In genomic region chr11:53878096-53878495, GRCm38 (mm10) we compare ENCODE assay signal across 12 mouse cellular contexts. TPM values are rescaled to one million over a fixed set of nuclear protein-coding genes. Genes with fewer than 3 reads are reported as not detected.
A peak's percentile ranks its signal among the peaks of the same experiment; 100 is the strongest.
DNase-seq lines count a peak whose midpoint lies in the region; ATAC-seq and TF ChIP-seq lines count a peak whose summit lies in the region.
"Not testable (repeated sequence)": the region's sequence is repeated elsewhere in the genome, so short reads cannot be mapped to it uniquely, and the experiment has no call there.
"Had no signal": no experiment of that assay in that cellular context is flagged by ENCODE, and none has a peak within 500 bp of the region (broad histone marks: within the 10 kb centered on the region; RNA-seq: fewer than 3 reads in every experiment).

No protein-coding gene starts in this region.

- TF ChIP-seq EP300 in liver, embryonic 14.5 days (IDR thresholded peaks at IDR 0.05; ENCODE audit: low read depth); stomach, postnatal 0 days (optimal IDR thresholded peaks at IDR 0.05): not testable (repeated sequence)

- CTCF ChIA-PET in Patski (lab: Charles Lee): interaction anchor here (1.8 kb wide), 1 partner anchor 141 kb away, joined by 4 read pairs; no protein-coding TSS in a partner anchor

- in situ Hi-C loops in Patski (cut with MboI; ENCODE audit: low pct_unique_long_range_greater_than_20kb): loop anchor here (25.0 kb wide), 1 partner anchor 416 kb away; the partner anchor contains the start of genes Gm10447, Gm9837 and Shroom1

- DNase-seq in A20 (ENCODE audit: low read depth, low spot score) (peak; percentile 15), ES-CJ7 (ENCODE audit: low read depth, low spot score) (peak; percentile 36), ZHBTc4 (ENCODE audit: low read depth, low spot score) (peak; percentile 18)
- not testable (repeated sequence) for DNase-seq in Patski (ENCODE audit: low read depth, low spot score); liver, embryonic 14.5 days (ENCODE audit: low read depth in 3 of 3, low spot score in 3 of 3); stomach, postnatal 0 days (ENCODE audit: low spot score)

- TF ChIP-seq CTCF in Patski (IDR thresholded peaks at IDR 0.05): peak; percentile 33
- 0 out of 2 replicates have a peak, but pooled peaks have one; percentile 26 for TF ChIP-seq CTCF in intestine, postnatal 0 days (IDR thresholded peaks at IDR 0.05; ENCODE audit: low read depth)
- TF ChIP-seq CTCF in liver, embryonic 14.5 days (IDR thresholded peaks at IDR 0.05; ENCODE audit: low read depth): 0 out of 2 replicates have a peak, but pooled peaks have one; percentile 14
- TF ChIP-seq CTCF in stomach, postnatal 0 days (IDR thresholded peaks at IDR 0.05; ENCODE audit: low read depth): peak; percentile 14; the same call in 1 of the 2 replicates

- H3K4me1 ChIP-seq in intestine, postnatal 0 days (replicated peaks; ENCODE audit: control insufficient read depth, insufficient read depth, low read length); liver, embryonic 14.5 days (replicated peaks; ENCODE audit: control insufficient read depth in 2 of 2, insufficient read depth in 2 of 2, low read length in 1 of 2); stomach, postnatal 0 days (replicated peaks; ENCODE audit: control insufficient read depth, insufficient read depth): not testable (repeated sequence)

- 92% methylated on average over 5 of the region's 5 CpGs for WGBS in intestine, postnatal 0 days
- 66% methylated on average over 5 of the region's 5 CpGs for WGBS in liver, embryonic 14.5 days (ENCODE audit: insufficient replicate concordance)
- WGBS in stomach, postnatal 0 days: 83% methylated on average over 5 of the region's 5 CpGs

- H3K9ac ChIP-seq in intestine, postnatal 0 days (ENCODE audit: low read depth, low read length); liver, embryonic 14.5 days (replicated peaks); stomach, postnatal 0 days (ENCODE audit: low read length): not testable (repeated sequence)

- H3K27ac ChIP-seq in intestine, postnatal 0 days (ENCODE audit: low read depth, low read length); liver, embryonic 14.5 days; stomach, postnatal 0 days (replicated peaks): not testable (repeated sequence)

- not testable (repeated sequence) for ATAC-seq in Patski; intestine, postnatal 0 days; liver, embryonic 14.5 days (ENCODE audit: insufficient read depth); stomach, postnatal 0 days (ENCODE audit: low FRiP score, low TSS enrichment)

- H3K36me3 ChIP-seq in intestine, postnatal 0 days (ENCODE audit: control insufficient read depth, insufficient read depth): peaks cover 11% of the 10 kb centered on the region; the same call in 1 of the 2 replicates
- H3K36me3 ChIP-seq in liver, embryonic 14.5 days (replicated peaks; ENCODE audit: control insufficient read depth, insufficient read depth, low read depth); stomach, postnatal 0 days (ENCODE audit: control insufficient read depth, insufficient read depth, low read length): not testable (repeated sequence)

- H3K4me3 ChIP-seq in intestine, postnatal 0 days (ENCODE audit: low read depth, low read length); liver, embryonic 14.5 days (ENCODE audit: insufficient read depth in 1 of 2, low read depth in 2 of 2, low read length in 2 of 2); stomach, postnatal 0 days (ENCODE audit: low read depth, low read length): not testable (repeated sequence)

- H3K4me2 ChIP-seq in intestine, postnatal 0 days (replicated peaks; ENCODE audit: low read depth); liver, embryonic 14.5 days (ENCODE audit: low read depth); stomach, postnatal 0 days (replicated peaks; ENCODE audit: low read depth): not testable (repeated sequence)

- not testable (repeated sequence) for H3K9me3 ChIP-seq in intestine, postnatal 0 days (ENCODE audit: control insufficient read depth); liver, embryonic 14.5 days (ENCODE audit: control insufficient read depth, low read length); stomach, postnatal 0 days (ENCODE audit: control insufficient read depth, low read length)

- POLR2A ChIA-PET in Patski (lab: Charles Lee): not testable (repeated sequence)

- not testable (repeated sequence) for H3K27me3 ChIP-seq in Patski; intestine, postnatal 0 days (replicated peaks; ENCODE audit: control insufficient read depth, insufficient read depth, low read length); liver, embryonic 14.5 days (ENCODE audit: control insufficient read depth, insufficient read depth, low read length); stomach, postnatal 0 days (ENCODE audit: control insufficient read depth, insufficient read depth, low read length)

RNA-seq across cellular contexts. Expression of gene Slc22a5, which starts 13.4 kb away (rescaled TPM):
- polyA plus RNA-seq in Patski (2021): 26.7 TPM
- 40.5 and 40.8 TPM in 2 replicates for polyA plus RNA-seq in intestine, postnatal 0 days (2015; fragmentation: Nextera tagmentation; extraction: Ambion mirVana)
- 1.5 and 1.7 TPM in 2 replicates for polyA plus RNA-seq in liver, embryonic 14.5 days (2012; rRNA removed)
- 1.9 and 2.6 TPM in 2 replicates for polyA plus RNA-seq in liver, embryonic 14.5 days (2014; fragmentation: Nextera tagmentation; extraction: Ambion mirVana)
- 9.4 and 10.1 TPM in 2 replicates for polyA plus RNA-seq in stomach, postnatal 0 days (2015; fragmentation: Nextera tagmentation; extraction: Ambion mirVana)
- polyA plus RNA-seq: erythroblast, embryonic 14.5 days had no signal

RNA-seq across cellular contexts. Expression of gene Gm12216, which starts 19.0 kb away (rescaled TPM):
- 0.58 TPM for polyA plus RNA-seq in Patski (2021)
- 6.5 and 8.0 TPM in 2 replicates for polyA plus RNA-seq in intestine, postnatal 0 days (2015; fragmentation: Nextera tagmentation; extraction: Ambion mirVana)
- polyA plus RNA-seq in liver, embryonic 14.5 days (2012; rRNA removed): 0.15 TPM in 1 of 2 replicates, not detected in the other
- 0.14 TPM in 1 of 2 replicates, not detected in the other for polyA plus RNA-seq in liver, embryonic 14.5 days (2014; fragmentation: Nextera tagmentation; extraction: Ambion mirVana)
- 1.9 and 2.3 TPM in 2 replicates for polyA plus RNA-seq in stomach, postnatal 0 days (2015; fragmentation: Nextera tagmentation; extraction: Ambion mirVana)
- polyA plus RNA-seq: embryonic facial prominence, embryonic 11.5 days; embryonic facial prominence, embryonic 13.5 days; erythroblast, embryonic 14.5 days; forebrain, embryonic 12.5 days; forebrain, embryonic 14.5 days had no signal
